Mouse (Mus musculus): ENCODE results near the gene Fars2.

The Fars2 gene

DNA sequence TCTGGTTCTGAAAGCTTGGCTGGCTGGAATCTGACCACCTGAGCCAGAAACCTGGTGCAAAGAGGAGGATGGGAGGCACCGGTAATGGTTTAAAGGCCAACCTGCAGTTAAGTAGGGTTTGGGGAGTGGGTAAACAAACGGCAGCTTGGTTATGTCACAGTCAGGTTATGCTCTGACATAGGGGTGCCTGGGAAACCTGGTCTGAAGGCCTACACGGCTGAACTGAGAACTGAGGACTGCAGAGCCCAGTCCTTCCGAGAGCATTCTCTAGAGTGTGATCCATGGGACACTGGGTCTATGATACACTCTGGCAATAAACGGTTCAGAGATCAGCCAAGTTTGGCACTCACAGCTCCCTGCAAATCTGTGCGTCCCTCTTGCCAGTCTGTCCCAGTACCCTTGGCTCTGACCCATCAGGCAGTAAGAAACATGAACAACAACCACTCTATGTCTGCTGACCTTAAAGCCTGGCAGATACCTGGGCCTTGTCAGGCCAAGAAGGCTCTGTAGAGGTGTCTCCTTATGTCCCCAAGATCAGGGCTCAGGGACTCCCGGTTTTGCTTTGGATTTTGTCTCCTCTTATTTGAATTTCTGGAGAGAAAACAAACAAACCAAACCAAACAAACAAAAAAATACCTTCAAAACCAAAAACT lies 460.8 kb downstream of the Fars2 start:
- in situ Hi-C loops (cut with MboI; ENCODE audit: low pct_unique_long_range_greater_than_20kb in 1 of 2, low sequenced_read_pairs in 2 of 2, unreplicated experiment in 1 of 2), result no loop called here

DNA sequence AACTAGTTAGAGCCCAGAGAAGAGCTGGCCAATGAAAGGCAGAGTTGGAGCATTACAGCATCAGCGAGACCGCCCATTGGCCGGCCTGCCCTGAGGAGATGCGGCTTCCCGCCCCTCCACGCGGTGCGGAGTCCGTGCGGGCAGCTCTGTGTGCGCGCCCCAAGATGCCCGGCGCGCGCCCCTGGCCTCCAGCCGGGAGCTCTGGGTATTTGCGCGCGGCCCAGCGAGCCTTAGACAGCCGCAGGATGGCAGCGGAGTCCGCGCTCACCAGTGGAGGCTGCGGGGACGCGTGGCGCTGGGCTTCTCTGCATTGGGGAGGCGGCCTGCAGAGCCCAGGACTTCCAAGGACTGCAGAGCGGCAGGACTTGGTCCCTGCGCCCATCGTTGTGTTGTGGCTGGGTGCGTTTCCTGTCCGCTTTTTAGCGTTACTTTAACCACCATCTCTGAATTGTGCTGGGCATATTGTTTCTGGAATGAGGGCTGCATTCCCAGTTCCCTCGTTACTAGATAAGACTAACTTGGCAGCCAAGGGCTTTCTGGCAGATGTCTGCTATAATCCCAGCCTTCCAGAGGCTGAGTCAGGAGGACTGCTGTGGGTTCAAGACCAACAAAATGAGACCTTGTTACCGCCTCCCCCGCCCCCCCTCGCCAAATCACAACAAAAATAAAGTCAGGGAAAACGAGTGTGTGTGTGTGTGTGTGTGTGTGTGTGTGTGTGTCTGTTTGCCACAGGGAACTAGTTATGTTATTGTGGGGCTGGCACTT lies 461.5 kb downstream of the Fars2 start:
- in situ Hi-C loops (cut with MboI; ENCODE audit: low pct_unique_long_range_greater_than_20kb in 1 of 2, low sequenced_read_pairs in 2 of 2, unreplicated experiment in 1 of 2), result no loop called here

- in situ Hi-C loops (cut with MboI; ENCODE audit: low pct_unique_long_range_greater_than_20kb in 1 of 2, low sequenced_read_pairs in 2 of 2, unreplicated experiment in 1 of 2), result no loop called here
Measured at GRCm38 (mm10) chr13:36582406-36583070, 465.3 kb downstream of the Fars2 start.

- in situ Hi-C loops (cut with MboI; ENCODE audit: low pct_unique_long_range_greater_than_20kb in 1 of 2, low sequenced_read_pairs in 2 of 2, unreplicated experiment in 1 of 2), result no loop called here
Measured at GRCm38 (mm10) chr13:36583481-36584151, 466.4 kb downstream of the Fars2 start.

DNA sequence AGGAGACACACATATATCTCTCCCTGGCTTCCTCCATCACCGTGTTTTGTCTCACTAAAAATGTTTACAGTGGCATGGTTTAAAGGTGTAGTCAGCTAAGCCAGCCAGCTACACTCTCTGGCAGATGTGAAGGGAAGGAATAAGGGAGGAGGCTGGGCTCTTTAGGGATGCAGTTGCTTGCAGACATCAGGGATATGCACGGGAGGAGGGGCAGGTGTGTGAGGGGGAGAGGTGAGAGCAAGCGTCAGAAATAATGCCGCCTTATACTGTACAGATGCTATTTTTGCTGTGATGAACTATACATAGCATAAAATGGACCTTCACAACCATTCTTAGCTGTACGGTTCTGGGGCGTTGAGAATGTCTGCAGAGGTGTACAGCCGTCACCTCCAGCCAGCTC lies 467.0 kb downstream of the Fars2 start:
- in situ Hi-C loops (cut with MboI; ENCODE audit: low pct_unique_long_range_greater_than_20kb in 1 of 2, low sequenced_read_pairs in 2 of 2, unreplicated experiment in 1 of 2), result no loop called here

- in situ Hi-C loops (cut with MboI; ENCODE audit: low pct_unique_long_range_greater_than_20kb in 1 of 2, low sequenced_read_pairs in 2 of 2, unreplicated experiment in 1 of 2), result no loop called here
Measured at GRCm38 (mm10) chr13:36589092-36589491, 471.9 kb downstream of the Fars2 start.

DNA sequence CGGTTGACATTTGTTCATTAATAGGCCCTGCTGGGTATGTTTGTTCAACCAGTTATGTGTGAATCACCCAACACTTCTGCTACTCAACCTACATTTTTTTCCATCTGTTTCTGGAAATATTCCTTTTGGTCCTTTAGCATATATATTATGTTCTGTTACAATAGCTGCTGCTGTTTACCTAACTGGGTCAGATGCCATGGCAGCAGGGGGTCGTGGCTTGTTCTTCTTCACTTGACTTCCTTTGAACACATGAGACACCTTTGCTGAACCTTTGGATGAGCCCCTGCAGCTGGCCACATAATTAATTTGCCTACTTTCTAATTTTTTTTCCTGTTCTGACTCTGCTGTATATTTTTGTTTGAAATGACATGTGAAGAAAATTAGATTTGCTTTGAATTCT lies 475.1 kb downstream of the Fars2 start:
- in situ Hi-C loops (cut with MboI; ENCODE audit: low pct_unique_long_range_greater_than_20kb in 1 of 2, low sequenced_read_pairs in 2 of 2, unreplicated experiment in 1 of 2), result no loop called here

- in situ Hi-C loops (cut with MboI; ENCODE audit: low pct_unique_long_range_greater_than_20kb in 1 of 2, low sequenced_read_pairs in 2 of 2, unreplicated experiment in 1 of 2), result no loop called here
Measured at GRCm38 (mm10) chr13:36606717-36607116, 489.5 kb downstream of the Fars2 start.

- in situ Hi-C loops (cut with MboI; ENCODE audit: low pct_unique_long_range_greater_than_20kb in 1 of 2, low sequenced_read_pairs in 2 of 2, unreplicated experiment in 1 of 2), result no loop called here
Measured at GRCm38 (mm10) chr13:36607871-36608270, 490.7 kb downstream of the Fars2 start.

DNA sequence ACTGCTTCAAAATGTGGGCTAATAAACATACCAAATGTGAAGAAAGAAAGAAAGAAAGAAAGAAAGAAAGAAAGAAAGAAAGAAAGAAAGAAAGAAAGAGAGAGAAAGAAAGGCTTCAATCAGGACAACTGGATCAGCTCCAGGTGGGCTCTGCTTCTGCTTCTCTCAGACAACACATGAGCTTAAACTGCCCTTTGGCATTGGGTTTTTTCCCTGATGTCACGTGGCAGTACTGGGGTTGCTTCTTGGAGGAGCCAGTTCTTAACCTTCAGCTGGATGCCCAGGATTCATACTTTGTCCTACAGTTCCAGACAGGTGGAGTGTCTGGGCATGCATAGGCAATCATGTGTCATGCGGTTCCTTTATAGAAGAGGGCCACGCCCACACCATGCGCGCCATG lies 493.2 kb downstream of the Fars2 start:
- in situ Hi-C loops (cut with MboI; ENCODE audit: low pct_unique_long_range_greater_than_20kb in 1 of 2, low sequenced_read_pairs in 2 of 2, unreplicated experiment in 1 of 2), result no loop called here

DNA sequence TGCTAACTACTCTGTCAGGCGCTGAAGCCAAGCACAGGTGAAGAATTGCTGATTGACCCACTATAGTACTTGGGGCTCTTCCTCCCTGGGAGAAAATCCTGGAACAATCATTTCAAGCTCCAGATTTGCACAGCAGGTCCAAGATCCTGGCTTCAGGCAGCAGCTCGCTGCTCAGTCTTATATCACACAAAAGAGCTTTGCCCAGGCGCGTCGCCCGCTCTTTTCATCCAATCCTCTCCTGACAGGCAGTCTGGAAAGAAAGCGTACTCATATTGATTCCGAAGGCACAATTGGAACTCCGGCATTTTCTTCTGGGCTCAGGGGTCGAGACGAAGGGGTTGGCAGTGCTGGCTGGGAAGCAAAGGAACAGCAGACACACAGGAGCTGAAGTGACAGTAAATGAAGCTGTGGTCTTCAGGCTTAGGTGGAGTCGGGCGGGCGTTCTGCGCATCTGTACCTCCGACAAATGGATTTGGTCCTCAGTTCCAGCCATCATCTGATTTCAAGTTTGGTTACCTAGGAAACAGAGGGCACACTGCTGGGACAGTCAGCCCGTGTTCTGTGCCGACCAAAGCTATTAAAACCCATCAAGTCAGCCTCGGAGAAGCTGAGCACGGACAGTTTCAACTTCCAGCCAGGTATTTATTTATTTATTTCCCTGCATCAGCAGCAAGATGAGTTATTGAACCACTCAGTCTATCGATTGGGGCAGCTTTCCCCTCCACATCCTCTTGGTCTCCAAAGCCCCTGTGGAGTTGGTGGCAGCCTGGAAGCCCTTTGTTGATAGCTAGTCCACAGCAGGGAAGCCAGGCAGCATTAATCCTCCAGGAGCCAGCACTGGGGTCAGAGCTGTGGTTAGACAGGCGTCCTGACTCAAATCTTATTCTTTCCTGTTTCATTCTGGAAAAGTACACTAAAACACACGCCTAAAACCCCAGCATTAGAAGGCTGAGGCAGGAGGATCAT lies 495.9 kb downstream of the Fars2 start:
- in situ Hi-C loops (cut with MboI; ENCODE audit: low pct_unique_long_range_greater_than_20kb in 1 of 2, low sequenced_read_pairs in 2 of 2, unreplicated experiment in 1 of 2), result no loop called here

- in situ Hi-C loops (cut with MboI; ENCODE audit: low pct_unique_long_range_greater_than_20kb in 1 of 2, low sequenced_read_pairs in 2 of 2, unreplicated experiment in 1 of 2), result no loop called here
Measured at GRCm38 (mm10) chr13:36620498-36621332, 503.5 kb downstream of the Fars2 start.

GRCm38 (mm10) chr13:36621333-36621659 lies 504.1 kb downstream of the Fars2 start:
- in situ Hi-C loops (cut with MboI; ENCODE audit: low pct_unique_long_range_greater_than_20kb in 1 of 2, low sequenced_read_pairs in 2 of 2, unreplicated experiment in 1 of 2), result no loop called here

DNA sequence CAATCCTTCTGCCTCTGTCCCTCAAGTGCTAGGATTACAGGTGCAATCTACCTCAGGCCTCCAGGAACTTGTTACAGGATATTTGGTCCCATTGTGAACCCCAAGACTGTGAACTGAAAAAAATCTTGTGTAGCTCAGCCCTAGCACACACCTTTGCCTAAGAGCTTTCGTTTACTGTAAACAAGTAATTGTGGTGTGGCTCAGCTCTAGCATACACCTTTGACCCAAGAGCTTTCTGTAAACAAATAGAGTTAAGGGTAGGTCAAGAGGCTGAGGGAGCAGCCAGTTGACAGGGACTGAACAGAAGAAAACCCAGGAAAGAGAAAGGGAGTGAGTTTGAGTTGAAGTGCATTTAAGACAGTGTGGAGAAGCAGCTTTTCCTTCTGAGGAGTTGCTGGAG lies 506.3 kb downstream of the Fars2 start:
- in situ Hi-C loops (cut with MboI; ENCODE audit: low pct_unique_long_range_greater_than_20kb in 1 of 2, low sequenced_read_pairs in 2 of 2, unreplicated experiment in 1 of 2), result no loop called here

DNA sequence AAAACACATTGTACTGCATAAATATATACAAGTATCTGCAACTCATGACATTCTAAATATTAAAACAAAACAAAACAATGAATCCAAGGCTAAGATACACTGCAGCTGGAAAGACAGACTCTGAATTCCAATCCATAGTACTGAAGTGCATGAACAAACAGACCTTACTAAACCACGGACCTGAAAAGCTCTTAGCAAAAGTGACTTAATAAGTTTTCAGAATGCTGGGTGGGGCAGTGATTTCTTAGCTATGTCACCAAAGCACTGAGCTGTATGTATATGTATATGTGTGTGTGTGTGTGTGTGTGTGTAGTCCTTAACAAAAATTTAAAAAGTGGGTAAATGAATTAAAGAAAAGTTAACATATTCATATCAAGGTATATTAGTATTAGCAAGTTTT lies 511.9 kb downstream of the Fars2 start:
- in situ Hi-C loops (cut with MboI; ENCODE audit: low pct_unique_long_range_greater_than_20kb in 1 of 2, low sequenced_read_pairs in 2 of 2, unreplicated experiment in 1 of 2), result no loop called here

DNA sequence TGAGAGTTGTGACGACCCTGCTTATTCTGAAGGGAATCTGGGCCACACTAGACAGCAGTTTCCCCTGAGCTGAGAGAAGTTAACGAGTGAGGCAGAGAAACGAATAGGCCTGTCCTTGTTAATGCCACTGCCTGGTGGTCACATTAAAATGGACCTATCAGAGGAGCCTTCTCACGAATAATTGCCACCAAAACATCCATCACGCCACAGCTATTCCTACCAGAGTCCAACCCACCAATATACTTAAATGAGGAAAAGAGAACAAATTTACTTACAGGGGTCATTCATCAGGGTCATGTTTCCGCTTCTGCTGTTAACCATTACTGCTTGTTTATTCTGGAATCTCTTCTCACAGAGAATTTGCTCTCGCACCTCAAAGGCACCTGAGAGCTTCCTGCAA lies 531.0 kb downstream of the Fars2 start:
- in situ Hi-C loops (cut with MboI; ENCODE audit: low pct_unique_long_range_greater_than_20kb in 1 of 2, low sequenced_read_pairs in 2 of 2, unreplicated experiment in 1 of 2), result no loop called here

DNA sequence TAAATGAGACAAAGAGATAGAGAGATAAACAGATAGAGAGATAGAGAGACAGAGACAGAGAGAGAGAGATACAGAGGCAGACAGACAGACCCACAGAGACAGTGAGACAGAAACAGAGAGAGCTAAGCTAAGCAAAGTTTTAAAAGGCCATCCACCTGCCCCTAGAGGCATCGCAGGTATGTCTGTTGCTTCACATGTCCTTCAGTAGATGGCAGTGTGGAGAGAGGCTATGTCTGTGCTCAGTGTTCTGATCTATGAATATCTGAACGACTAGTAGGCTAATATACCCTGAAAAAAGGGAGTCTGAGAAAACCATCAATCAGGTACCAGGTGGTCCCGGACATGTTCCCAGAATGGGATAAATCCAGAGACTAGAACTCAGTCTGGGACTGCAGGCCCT lies 537.0 kb downstream of the Fars2 start:
- in situ Hi-C loops (cut with MboI; ENCODE audit: low pct_unique_long_range_greater_than_20kb in 1 of 2, low sequenced_read_pairs in 2 of 2, unreplicated experiment in 1 of 2), result no loop called here

DNA sequence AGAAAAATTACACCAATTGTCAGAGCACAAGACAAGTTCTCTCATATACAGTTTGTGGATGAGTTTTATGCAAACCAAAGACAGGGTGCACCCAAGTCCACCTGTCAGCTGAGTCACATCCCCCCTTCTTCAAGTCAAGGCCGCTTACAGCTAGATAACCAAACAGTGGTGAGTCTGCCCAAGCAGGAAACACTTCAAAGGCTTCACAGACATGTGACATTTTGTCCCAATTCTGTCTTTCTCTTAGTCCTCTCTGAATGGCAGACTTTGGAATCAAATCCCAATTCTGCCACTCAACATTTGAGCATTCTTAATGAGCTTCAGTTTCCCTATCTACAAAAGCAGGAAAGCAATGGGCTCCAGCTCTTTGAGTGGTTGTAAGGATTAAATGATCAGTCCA lies 562.1 kb downstream of the Fars2 start:
- in situ Hi-C loops (cut with MboI; ENCODE audit: low pct_unique_long_range_greater_than_20kb in 1 of 2, low sequenced_read_pairs in 2 of 2, unreplicated experiment in 1 of 2), result no loop called here

Data from mouse embryonic stem cell (cell line).